In genomic region chr17:6978287-6979248, GRCm38 (mm10) we compare ENCODE assay signal across 8 mouse cellular contexts. TPM values are rescaled to one million over a fixed set of nuclear protein-coding genes. Genes with fewer than 3 reads are reported as not detected.
DNase-seq lines count a peak whose midpoint lies in the region; ATAC-seq and TF ChIP-seq lines count a peak whose summit lies in the region.
"Not testable (repeated sequence)": the region's sequence is repeated elsewhere in the genome, so short reads cannot be mapped to it uniquely, and the experiment has no call there.

Gm49721 (plus strand) TSS chr17:6978904.

- H3K4me2 ChIP-seq in forebrain, embryonic 11.5 days (ENCODE audit: low read depth, low read length, severe bottlenecking), result peak within 1 kb of the TSS; percentile 52
- peak within 1 kb of the TSS; percentile 57 for H3K4me2 ChIP-seq in heart, embryonic 14.5 days (ENCODE audit: low read length)
- H3K4me2 ChIP-seq in kidney, embryonic 16.5 days (replicated peaks; ENCODE audit: low read depth, low read length), result peak within 1 kb of the TSS; percentile 51
- peak within 1 kb of the TSS; percentile 54 for H3K4me2 ChIP-seq in midbrain, postnatal 0 days (ENCODE audit: low read depth, low read length, poor library complexity, severe bottlenecking)

- not testable (repeated sequence) for H3K27ac ChIP-seq in forebrain, embryonic 11.5 days (ENCODE audit: low read depth, low read length); midbrain, postnatal 0 days (ENCODE audit: low read depth, low read length)
- peak within 1 kb of the TSS in 1 of 2 experiments; percentile 56; a peak in 2 of 4 replicates for H3K27ac ChIP-seq in heart, embryonic 14.5 days (replicated peaks in 1 of 2; ENCODE audit: control insufficient read depth in 1 of 2, insufficient read depth in 1 of 2, low read depth in 2 of 2, low read length in 2 of 2)
- H3K27ac ChIP-seq in kidney, embryonic 16.5 days (ENCODE audit: low read length), result 0 out of 2 replicates have a peak within 1 kb of the TSS, but pooled peaks have one; percentile 53
- H3K27ac ChIP-seq in liver, adult 2 months (replicated peaks; ENCODE audit: insufficient read depth, low read depth, low read length), result peak within 1 kb of the TSS; percentile 80

- not testable (repeated sequence) for H3K27me3 ChIP-seq in forebrain, embryonic 11.5 days (ENCODE audit: control insufficient read depth, insufficient read depth, low read length); heart, embryonic 14.5 days (ENCODE audit: control insufficient read depth, insufficient read depth, low read length); kidney, embryonic 16.5 days (ENCODE audit: insufficient read depth, low read length); liver, adult 2 months (ENCODE audit: control insufficient read depth, insufficient read depth, low read length); midbrain, postnatal 0 days (ENCODE audit: insufficient read depth, low read length)

- peak; percentile 51 for DNase-seq in CD4-positive helper T cell, adult 2 months (ENCODE audit: low read depth, low spot score)
- DNase-seq in brain, adult 2 months (ENCODE audit: low read depth, low spot score), result peak; percentile 15
- peak; percentile 65 for DNase-seq in forebrain, embryonic 11.5 days (ENCODE audit: low spot score)
- DNase-seq in liver, adult 2 months (ENCODE audit: extremely low read depth, low read depth, low spot score); midbrain, postnatal 0 days (ENCODE audit: low spot score): not testable (repeated sequence)
- DNase-seq in spleen, postnatal 10 days (ENCODE audit: low spot score in 2 of 2), result peak; percentile 60 to 74

- not testable (repeated sequence) for TF ChIP-seq CTCF in liver, adult 2 months (IDR thresholded peaks at IDR 0.05; ENCODE audit: low read depth, low read length); midbrain, postnatal 0 days (IDR thresholded peaks at IDR 0.05)

- H3K9ac ChIP-seq in forebrain, embryonic 11.5 days (ENCODE audit: low read length), result peak within 1 kb of the TSS; percentile 61
- H3K9ac ChIP-seq in heart, embryonic 14.5 days (ENCODE audit: low read length), result peak within 1 kb of the TSS; percentile 78
- peak within 1 kb of the TSS; percentile 72 for H3K9ac ChIP-seq in kidney, embryonic 16.5 days (replicated peaks; ENCODE audit: low read length)
- peak within 1 kb of the TSS; percentile 92 for H3K9ac ChIP-seq in liver, adult 2 months (ENCODE audit: low read depth, low read length)
- H3K9ac ChIP-seq in midbrain, postnatal 0 days (replicated peaks; ENCODE audit: low read length, poor library complexity, severe bottlenecking), result not testable (repeated sequence)

- not testable (repeated sequence) for H3K79me2 ChIP-seq in liver, adult 2 months (ENCODE audit: control insufficient read depth, insufficient read depth, low read length)

- not testable (repeated sequence) for H3K9me3 ChIP-seq in forebrain, embryonic 11.5 days (ENCODE audit: control insufficient read depth, low read length); heart, embryonic 14.5 days (ENCODE audit: control insufficient read depth, low read length); kidney, embryonic 16.5 days (ENCODE audit: low read length); midbrain, postnatal 0 days (ENCODE audit: low read length)

- H3K4me3 ChIP-seq in forebrain, embryonic 11.5 days (ENCODE audit: low read depth, low read length), result peak within 1 kb of the TSS; percentile 42
- peak within 1 kb of the TSS; percentile 52 to 68 for H3K4me3 ChIP-seq in heart, embryonic 14.5 days (ENCODE audit: control insufficient read depth in 1 of 2, insufficient read depth in 1 of 2, low read depth in 1 of 2, low read length in 2 of 2)
- H3K4me3 ChIP-seq in kidney, embryonic 16.5 days (ENCODE audit: low read length), result peak within 1 kb of the TSS; percentile 55
- peak within 1 kb of the TSS; percentile 82 for H3K4me3 ChIP-seq in liver, adult 2 months (ENCODE audit: insufficient read depth, low read depth, low read length)
- H3K4me3 ChIP-seq in midbrain, postnatal 0 days (ENCODE audit: low read depth, low read length), result peak within 1 kb of the TSS; percentile 38

- peak; percentile 99 for ATAC-seq in forebrain, embryonic 11.5 days (replicated peaks; ENCODE audit: low FRiP score)
- ATAC-seq in heart, embryonic 14.5 days (ENCODE audit: insufficient number of reproducible peaks, insufficient read depth, low FRiP score, low read depth), result peak; percentile 98
- ATAC-seq in kidney, embryonic 16.5 days (ENCODE audit: low FRiP score, low TSS enrichment), result peak; percentile 98
- ATAC-seq in midbrain, postnatal 0 days (ENCODE audit: low FRiP score), result peak; percentile 88

- H3K4me1 ChIP-seq in forebrain, embryonic 11.5 days (replicated peaks; ENCODE audit: control insufficient read depth, insufficient read depth, low read length); heart, embryonic 14.5 days (ENCODE audit: control insufficient read depth in 2 of 2, insufficient read depth in 2 of 2, low read length in 2 of 2); kidney, embryonic 16.5 days (ENCODE audit: insufficient read depth, low read length); liver, adult 2 months (ENCODE audit: control insufficient read depth, insufficient read depth, low read length); midbrain, postnatal 0 days (ENCODE audit: insufficient read depth, low read length): not testable (repeated sequence)

- not testable (repeated sequence) for H3K36me3 ChIP-seq in forebrain, embryonic 11.5 days (ENCODE audit: control insufficient read depth, insufficient read depth, low read length); heart, embryonic 14.5 days (ENCODE audit: control insufficient read depth, insufficient read depth, low read length); kidney, embryonic 16.5 days (ENCODE audit: insufficient read depth, low read length); liver, adult 2 months (ENCODE audit: control insufficient read depth, insufficient read depth, low read length); midbrain, postnatal 0 days (ENCODE audit: insufficient read depth, low read length)

- 0 out of 2 replicates have a peak, but pooled peaks have one; percentile 41 for TF ChIP-seq POLR2A in liver, adult 2 months (IDR thresholded peaks at IDR 0.05; ENCODE audit: extremely low read depth, insufficient read depth, low read length)

- WGBS in forebrain, embryonic 11.5 days, result 2% methylated on average over 24 of the region's 68 CpGs
- under 1% methylated on average over 49 of the region's 68 CpGs for WGBS in heart, embryonic 14.5 days
- WGBS in kidney, embryonic 16.5 days, result 1% methylated on average over 31 of the region's 68 CpGs
- WGBS in liver, adult 2 months, result 2% methylated on average over 54 of the region's 68 CpGs
- WGBS in midbrain, postnatal 0 days, result 0% methylated on average over 21 of the region's 68 CpGs

RNA-seq across cellular contexts. Expression of gene Gm49721, which starts in this region (rescaled TPM):
- 0.40 TPM in 1 of 2 replicates, not detected in the other for polyA plus RNA-seq in forebrain, embryonic 11.5 days (2014; fragmentation: Nextera tagmentation; extraction: Ambion mirVana)
- polyA plus RNA-seq in heart, embryonic 14.5 days (2014; fragmentation: Nextera tagmentation; extraction: Ambion mirVana), result 0.11 TPM in 1 of 2 replicates, not detected in the other
- 0.33 and 0.75 TPM in 2 replicates for polyA plus RNA-seq in kidney, embryonic 16.5 days (2015; fragmentation: Nextera tagmentation; extraction: Ambion mirVana)
- 0.47 TPM in 1 of 2 replicates, not detected in the other for total RNA-seq in liver, adult 2 months (2014; rRNA removed)
- polyA plus RNA-seq in liver, adult 2 months (2012; rRNA removed), result 0.17 TPM in 2 replicates
- 0.42 and 4.6 TPM in 2 replicates for total RNA-seq in midbrain, postnatal 0 days (2014; rRNA removed)
- polyA plus RNA-seq in midbrain, postnatal 0 days (2015; fragmentation: Nextera tagmentation; extraction: Ambion mirVana), result 0.22 and 0.53 TPM in 2 replicates

Comparison
In these comparisons a context has a peak if more than half of its experiments do, and no peak if none do; other contexts are left out.
1. Peak in DNase-seq, ATAC-seq, H3K4me3 ChIP-seq, H3K9ac ChIP-seq and H3K4me2 ChIP-seq in forebrain, embryonic 11.5 days; RNA of the gene not detected or under 1 TPM.
2. Peak in ATAC-seq, H3K4me3 ChIP-seq, H3K9ac ChIP-seq and H3K4me2 ChIP-seq in heart, embryonic 14.5 days; RNA of the gene not detected or under 1 TPM.
3. Peak in ATAC-seq, H3K4me3 ChIP-seq, H3K27ac ChIP-seq, H3K9ac ChIP-seq and H3K4me2 ChIP-seq in kidney, embryonic 16.5 days; RNA of the gene not detected or under 1 TPM.